ENCODE assay signal across 7 mouse cellular contexts in the genomic region with DNA sequence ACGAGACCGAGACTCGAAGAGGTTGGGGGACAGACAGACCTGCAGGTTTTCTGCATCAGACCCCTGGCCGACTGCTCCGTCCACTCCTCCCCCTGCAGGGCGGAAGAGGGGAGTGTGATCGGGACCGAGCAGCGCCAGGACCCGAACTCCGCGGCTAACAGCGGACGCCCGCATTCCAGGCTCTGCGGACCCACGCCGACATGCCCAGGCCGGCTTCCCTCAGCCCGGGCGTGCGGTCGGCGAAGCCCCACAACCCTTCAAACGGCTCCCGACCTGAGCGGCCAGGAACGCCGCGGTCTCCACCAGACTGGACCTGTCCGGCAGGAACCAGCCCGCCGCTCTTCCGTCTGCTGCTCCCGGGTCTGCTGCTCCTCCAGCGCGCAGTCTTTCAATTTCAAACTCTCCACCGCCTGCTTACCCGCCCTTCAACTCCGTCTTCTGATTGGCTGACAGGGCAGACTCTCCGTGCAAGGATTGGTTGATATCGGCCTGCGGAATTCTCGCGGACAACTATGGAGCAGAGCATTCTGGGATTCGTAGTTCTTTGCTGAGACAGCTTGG. TPM values are rescaled to one million over a fixed set of nuclear protein-coding genes. Genes with fewer than 3 reads are reported as not detected.
DNase-seq lines count a peak whose midpoint lies in the region; ATAC-seq lines count a peak whose summit lies in the region.

TSS of gene Spc25 (minus strand) at position 404 of the 561 bp plus-strand sequence.

- H3K4me2 ChIP-seq in embryonic facial prominence, embryonic 11.5 days (ENCODE audit: low read depth, low read length): peak within 1 kb of the TSS; percentile 32
- H3K4me2 ChIP-seq in midbrain, embryonic 13.5 days (replicated peaks): peak within 1 kb of the TSS; percentile 91

- H3K9me3 ChIP-seq in embryonic facial prominence, embryonic 11.5 days (replicated peaks; ENCODE audit: control insufficient read depth, low read length): no peaks in the 10 kb centered on the region
- no peaks in the 10 kb centered on the region for H3K9me3 ChIP-seq in limb, embryonic 10.5 days (replicated peaks)
- no peaks in the 10 kb centered on the region for H3K9me3 ChIP-seq in midbrain, embryonic 13.5 days

- H3K27me3 ChIP-seq in embryonic facial prominence, embryonic 11.5 days (ENCODE audit: control insufficient read depth, insufficient read depth, low read length): no peaks in the 10 kb centered on the region
- no peaks in the 10 kb centered on the region for H3K27me3 ChIP-seq in limb, embryonic 10.5 days (ENCODE audit: low read depth, poor library complexity, severe bottlenecking)
- no peaks in the 10 kb centered on the region for H3K27me3 ChIP-seq in midbrain, embryonic 13.5 days

- peak; percentile 94 for DNase-seq in adrenal gland, postnatal 14 days
- peak; percentile 96 for DNase-seq in embryonic facial prominence, embryonic 11.5 days (ENCODE audit: low spot score)
- peak; percentile 95 for DNase-seq in kidney, adult 11 months
- peak; percentile 83 for DNase-seq in limb, embryonic 10.5 days (ENCODE audit: low spot score)
- DNase-seq in spleen, adult 12 weeks (ENCODE audit: low spot score): peak; percentile 86

- WGBS in embryonic facial prominence, embryonic 11.5 days: under 1% methylated on average over 46 of the region's 46 CpGs
- under 1% methylated on average over 46 of the region's 46 CpGs for WGBS in limb, embryonic 10.5 days
- under 1% methylated on average over 46 of the region's 46 CpGs for WGBS in midbrain, embryonic 13.5 days

- peak within 1 kb of the TSS; percentile 77 for H3K4me3 ChIP-seq in embryonic facial prominence, embryonic 11.5 days (ENCODE audit: low read depth, low read length)
- H3K4me3 ChIP-seq in limb, embryonic 10.5 days: peak within 1 kb of the TSS; percentile 88
- H3K4me3 ChIP-seq in midbrain, embryonic 13.5 days (replicated peaks): peak within 1 kb of the TSS; percentile 81

- peaks cover 4% of the 10 kb centered on the region for H3K36me3 ChIP-seq in embryonic facial prominence, embryonic 11.5 days (replicated peaks; ENCODE audit: control insufficient read depth, insufficient read depth, low read depth, low read length)
- peaks cover 26% of the 10 kb centered on the region for H3K36me3 ChIP-seq in limb, embryonic 10.5 days
- H3K36me3 ChIP-seq in midbrain, embryonic 13.5 days: peaks cover 11% of the 10 kb centered on the region; the same call in 1 of the 2 replicates

- peak; percentile 99 for ATAC-seq in embryonic facial prominence, embryonic 11.5 days (replicated peaks; ENCODE audit: insufficient number of reproducible peaks, low FRiP score, low TSS enrichment, low read depth)
- ATAC-seq in granulocyte monocyte progenitor cell, adult 5-6 weeks (replicated peaks; ENCODE audit: poor library complexity, severe bottlenecking): peak; percentile 99
- ATAC-seq in midbrain, embryonic 13.5 days: peak; percentile 99

- H3K9ac ChIP-seq in embryonic facial prominence, embryonic 11.5 days (replicated peaks; ENCODE audit: low read length): peak within 1 kb of the TSS; percentile 86
- H3K9ac ChIP-seq in midbrain, embryonic 13.5 days (replicated peaks): peak within 1 kb of the TSS; percentile 70

- H3K4me1 ChIP-seq in embryonic facial prominence, embryonic 11.5 days (ENCODE audit: control insufficient read depth, insufficient read depth, low read length): no peaks in the 10 kb centered on the region
- H3K4me1 ChIP-seq in limb, embryonic 10.5 days: peaks cover 14% of the 10 kb centered on the region
- peaks cover 14% of the 10 kb centered on the region for H3K4me1 ChIP-seq in midbrain, embryonic 13.5 days (replicated peaks)

- peak within 1 kb of the TSS; percentile 61; the same call in 1 of the 2 replicates for H3K27ac ChIP-seq in embryonic facial prominence, embryonic 11.5 days (replicated peaks; ENCODE audit: low read depth, low read length)
- peak within 1 kb of the TSS; percentile 97 for H3K27ac ChIP-seq in limb, embryonic 10.5 days
- H3K27ac ChIP-seq in midbrain, embryonic 13.5 days: peak within 1 kb of the TSS; percentile 58; the same call in 1 of the 2 replicates

RNA-seq across cellular contexts. Expression of gene Spc25, which starts in this region (rescaled TPM):
- total RNA-seq in adrenal gland, postnatal 14 days (2021): 12.3 and 15.6 TPM in 2 replicates
- 231 and 241 TPM in 2 replicates for polyA plus RNA-seq in embryonic facial prominence, embryonic 11.5 days (2014; fragmentation: Nextera tagmentation; extraction: Ambion mirVana)
- 21.8 and 58.1 TPM in 2 replicates for total RNA-seq in granulocyte monocyte progenitor cell, adult 5-6 weeks (2014; fragmentation: Nextera tagmentation)
- total RNA-seq in granulocyte monocyte progenitor cell, adult 5-6 weeks (2017): 69.4 and 89.1 TPM in 2 replicates
- 173 and 207 TPM in 2 replicates for polyA plus RNA-seq in limb, embryonic 10.5 days (2016; fragmentation: Nextera tagmentation; extraction: Ambion mirVana)
- polyA plus RNA-seq in midbrain, embryonic 13.5 days (2015; fragmentation: Nextera tagmentation; extraction: Ambion mirVana): 87.8 and 88.3 TPM in 2 replicates

Comparison
In these comparisons a context has a peak if more than half of its experiments do, and no peak if none do; other contexts are left out.
1. Peak in every context shown above with its lines: DNase-seq, ATAC-seq, H3K4me3 ChIP-seq and H3K27ac ChIP-seq.